ENCODE assay signal across 9 mouse cellular contexts in the genomic region with DNA sequence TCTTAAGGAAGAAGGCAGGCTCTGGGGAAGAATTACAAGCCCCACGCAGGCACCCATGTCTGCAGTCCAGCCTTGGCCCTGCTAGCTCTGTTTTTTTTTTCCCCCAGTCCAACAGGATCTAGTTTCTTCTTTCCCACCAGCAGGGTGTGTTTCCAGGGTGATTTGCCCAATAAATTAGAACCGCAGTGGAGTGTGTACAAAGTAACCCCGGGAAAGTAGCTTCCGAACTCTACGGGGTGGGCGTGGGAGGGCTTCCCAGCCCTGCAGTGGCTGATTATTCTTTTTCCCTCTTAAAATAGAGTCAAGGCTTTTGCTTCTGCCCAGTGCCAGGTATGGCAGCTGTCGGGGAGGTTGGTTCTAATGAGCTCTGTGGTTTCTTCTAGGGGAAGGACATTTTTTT. TPM values are rescaled to one million over a fixed set of nuclear protein-coding genes. Genes with fewer than 3 reads are reported as not detected.
DNase-seq lines count a peak whose midpoint lies in the region; ATAC-seq lines count a peak whose summit lies in the region.
"Had no signal": no experiment of that assay in that cellular context is flagged by ENCODE, and none has a peak within 500 bp of the region (broad histone marks: within the 10 kb centered on the region; RNA-seq: fewer than 3 reads in every experiment).

No protein-coding gene starts in this region.

- WGBS in lung, embryonic 16.5 days: 20% methylated on average over 7 of the region's 7 CpGs
- WGBS in forebrain, embryonic 14.5 days: 5% methylated on average over 7 of the region's 7 CpGs
- WGBS in limb, embryonic 12.5 days: 11% methylated on average over 7 of the region's 7 CpGs
- 26% methylated on average over 7 of the region's 7 CpGs for WGBS in stomach, embryonic 15.5 days

- peaks cover 49% of the 10 kb centered on the region for H3K4me1 ChIP-seq in lung, embryonic 16.5 days (replicated peaks; ENCODE audit: control insufficient read depth, insufficient read depth, low read length)
- H3K4me1 ChIP-seq in forebrain, embryonic 14.5 days (ENCODE audit: control insufficient read depth, insufficient read depth, low read length): peaks cover 59% of the 10 kb centered on the region
- H3K4me1 ChIP-seq in limb, embryonic 12.5 days (replicated peaks): peaks cover 88% of the 10 kb centered on the region
- H3K4me1 ChIP-seq in stomach, embryonic 15.5 days: peaks cover 49% of the 10 kb centered on the region

- no peak for ATAC-seq in lung, embryonic 16.5 days (ENCODE audit: low read depth)
- peak; percentile 13; the same call in 1 of the 2 replicates for ATAC-seq in forebrain, embryonic 14.5 days
- no peak; the same call in 1 of the 2 replicates for ATAC-seq in limb, embryonic 12.5 days (ENCODE audit: insufficient number of reproducible peaks, insufficient read depth, low FRiP score, low TSS enrichment, low read depth)
- ATAC-seq in stomach, embryonic 15.5 days (ENCODE audit: insufficient read depth, low FRiP score, low read depth): no peak
- ATAC-seq in megakaryocyte progenitor cell, adult 5-6 weeks (replicated peaks; ENCODE audit: poor library complexity): no peak
- no peak for ATAC-seq in cerebellum, adult (ENCODE audit: insufficient number of reproducible peaks, low FRiP score, low TSS enrichment)

- no peak overlapping the region for H3K9ac ChIP-seq in lung, embryonic 16.5 days (ENCODE audit: low read length)
- peak overlapping the region; percentile 40; the same call in 1 of the 2 replicates for H3K9ac ChIP-seq in forebrain, embryonic 14.5 days (ENCODE audit: low read length)
- no peak overlapping the region; the same call in 1 of the 2 replicates for H3K9ac ChIP-seq in limb, embryonic 12.5 days (replicated peaks)
- no peak overlapping the region for H3K9ac ChIP-seq in stomach, embryonic 15.5 days
- H3K9ac ChIP-seq: liver, embryonic 15.5 days had no signal

- peak overlapping the region; percentile 26; the same call in 1 of the 2 replicates for H3K27ac ChIP-seq in lung, embryonic 16.5 days (ENCODE audit: low read length)
- peak overlapping the region; percentile 89 for H3K27ac ChIP-seq in forebrain, embryonic 14.5 days (ENCODE audit: low read depth, low read length)
- peak overlapping the region; percentile 84 for H3K27ac ChIP-seq in limb, embryonic 12.5 days
- peak overlapping the region; percentile 16; the same call in 1 of the 2 replicates for H3K27ac ChIP-seq in stomach, embryonic 15.5 days
- H3K27ac ChIP-seq: liver, embryonic 15.5 days had no signal

- H3K4me2 ChIP-seq in lung, embryonic 16.5 days (ENCODE audit: low read depth, low read length): no peak overlapping the region
- peak overlapping the region; percentile 24; the same call in 1 of the 2 replicates for H3K4me2 ChIP-seq in forebrain, embryonic 14.5 days (ENCODE audit: low read length)
- peak overlapping the region; percentile 28 for H3K4me2 ChIP-seq in limb, embryonic 12.5 days
- no peak overlapping the region for H3K4me2 ChIP-seq in stomach, embryonic 15.5 days
- H3K4me2 ChIP-seq: liver, embryonic 15.5 days had no signal

- no peaks in the 10 kb centered on the region for H3K36me3 ChIP-seq in lung, embryonic 16.5 days (ENCODE audit: control insufficient read depth, insufficient read depth, low read length)
- no peaks in the 10 kb centered on the region for H3K36me3 ChIP-seq in forebrain, embryonic 14.5 days (ENCODE audit: control insufficient read depth, insufficient read depth, low read length)
- H3K36me3 ChIP-seq in limb, embryonic 12.5 days: peaks cover 12% of the 10 kb centered on the region; the same call in 1 of the 2 replicates
- no peaks in the 10 kb centered on the region for H3K36me3 ChIP-seq in stomach, embryonic 15.5 days
- H3K36me3 ChIP-seq: liver, embryonic 15.5 days had no signal

- no peaks in the 10 kb centered on the region for H3K9me3 ChIP-seq in lung, embryonic 16.5 days (ENCODE audit: control insufficient read depth, low read length)
- no peaks in the 10 kb centered on the region for H3K9me3 ChIP-seq in forebrain, embryonic 14.5 days (replicated peaks; ENCODE audit: control insufficient read depth, low read length)
- H3K9me3 ChIP-seq in limb, embryonic 12.5 days: no peaks in the 10 kb centered on the region
- H3K9me3 ChIP-seq in stomach, embryonic 15.5 days: no peaks in the 10 kb centered on the region
- H3K9me3 ChIP-seq: liver, embryonic 15.5 days had no signal

- DNase-seq in lung, postnatal 4 days: no peak
- peak; percentile 66 for DNase-seq in forebrain, embryonic 14.5 days (ENCODE audit: low spot score)
- DNase-seq in urinary bladder, postnatal 36 days (ENCODE audit: low spot score in 2 of 2): no peak

- no peaks in the 10 kb centered on the region for H3K27me3 ChIP-seq in lung, embryonic 16.5 days (ENCODE audit: control insufficient read depth, insufficient read depth, low read depth, low read length)
- H3K27me3 ChIP-seq in forebrain, embryonic 14.5 days (replicated peaks; ENCODE audit: control insufficient read depth, insufficient read depth, low read length): no peaks in the 10 kb centered on the region
- no peaks in the 10 kb centered on the region for H3K27me3 ChIP-seq in limb, embryonic 12.5 days
- no peaks in the 10 kb centered on the region for H3K27me3 ChIP-seq in stomach, embryonic 15.5 days (replicated peaks)
- H3K27me3 ChIP-seq: liver, embryonic 15.5 days had no signal

- no peak overlapping the region for H3K4me3 ChIP-seq in lung, embryonic 16.5 days (ENCODE audit: low read length)
- H3K4me3 ChIP-seq in forebrain, embryonic 14.5 days (ENCODE audit: low read depth, low read length): no peak overlapping the region
- no peak overlapping the region for H3K4me3 ChIP-seq in limb, embryonic 12.5 days (replicated peaks)
- no peak overlapping the region for H3K4me3 ChIP-seq in stomach, embryonic 15.5 days (replicated peaks)
- H3K4me3 ChIP-seq: liver, embryonic 15.5 days had no signal

RNA-seq across cellular contexts. Expression of gene Hunk, which starts 35.3 kb away (rescaled TPM):
- 16.2 and 16.5 TPM in 2 replicates for polyA plus RNA-seq in lung, embryonic 16.5 days (2015; fragmentation: Nextera tagmentation; extraction: Ambion mirVana)
- polyA plus RNA-seq in forebrain, embryonic 14.5 days (2014; fragmentation: Nextera tagmentation; extraction: Ambion mirVana): 10.6 and 10.7 TPM in 2 replicates
- 22.2 and 25.8 TPM in 2 replicates for polyA plus RNA-seq in limb, embryonic 12.5 days (2016; fragmentation: Nextera tagmentation; extraction: Ambion mirVana)
- polyA plus RNA-seq in stomach, embryonic 15.5 days (2015; fragmentation: Nextera tagmentation; extraction: Ambion mirVana): 6.7 and 7.1 TPM in 2 replicates
- total RNA-seq in megakaryocyte progenitor cell, adult 5-6 weeks (2015): not detected in 2 replicates
- not detected in 2 replicates for total RNA-seq in megakaryocyte progenitor cell, adult 5-6 weeks (2017)

Comparison
In these comparisons a context has a peak if more than half of its experiments do, and no peak if none do; other contexts are left out.
1. H3K27ac ChIP-seq: peak in every context shown above with its lines; median percentile 89 in forebrain, embryonic 14.5 days; 84 in limb, embryonic 12.5 days; 26 in lung, embryonic 16.5 days; 16 in stomach, embryonic 15.5 days.
2. H3K4me2 ChIP-seq: peak in forebrain, embryonic 14.5 days (single experiment) and limb, embryonic 12.5 days (single experiment); none in lung, embryonic 16.5 days (single experiment) and stomach, embryonic 15.5 days (single experiment).